Mouse (Mus musculus) limb, embryonic 11.5 days (tissue): Measurements from ENCODE around the gene Psmd14. TPM values are rescaled to one million over a fixed set of nuclear protein-coding genes. Genes with fewer than 3 reads are reported as not detected.

Source experiments
- ATAC-seq: fragments of 200-750 bp; cut with Nextera tagmentation; 2 replicates; pipeline ENCODE4 v1.8.0; 2017; ENCODE audit warnings: low read depth; ENCODE audit not compliant: insufficient number of reproducible peaks, low FRiP score, low TSS enrichment
- DNase-seq: peaks from one replicate; pipeline ENCODE4 v3.0.0-alpha.2; 2015; ENCODE audit warnings: low spot score
- H3K27ac ChIP-seq: fragments of 300-500 bp; sonication (generic); replicated peaks from 2 replicates; pipeline ENCODE4 v1.5.1; 2014; ENCODE audit warnings: low read depth, mild to moderate bottlenecking, low read length
- H3K27me3 ChIP-seq: fragments of 300-500 bp; sonication (generic); 2 replicates; pipeline ENCODE4 v1.6.1; 2014; ENCODE audit warnings: mild to moderate bottlenecking, low read length, mixed read lengths; ENCODE audit not compliant: control insufficient read depth, insufficient read depth
- H3K36me3 ChIP-seq: fragments of 300-500 bp; sonication (generic); 2 replicates; pipeline ENCODE4 v1.6.1; 2014; ENCODE audit warnings: mild to moderate bottlenecking, low read length, moderate library complexity, mixed read lengths; ENCODE audit not compliant: control insufficient read depth, insufficient read depth
- H3K4me1 ChIP-seq: fragments of 300-500 bp; sonication (generic); 2 replicates; pipeline ENCODE4 v1.6.1; 2014; ENCODE audit warnings: low read length, mixed read lengths; ENCODE audit not compliant: control insufficient read depth, insufficient read depth
- H3K4me2 ChIP-seq: fragments of 300-500 bp; sonication (generic); 2 replicates; pipeline ENCODE4 v1.6.1; 2014; ENCODE audit warnings: low read depth, mild to moderate bottlenecking, moderate library complexity; ENCODE audit not compliant: severe bottlenecking
- H3K4me3 ChIP-seq: fragments of 300-500 bp; sonication (generic); 2 replicates; pipeline ENCODE4 v1.5.1; 2014; ENCODE audit warnings: low read depth, low read length
- H3K9ac ChIP-seq: fragments of 300-500 bp; sonication (generic); 2 replicates; pipeline ENCODE4 v1.6.1; 2014; ENCODE audit warnings: mild to moderate bottlenecking, low read length
- H3K9me3 ChIP-seq: fragments of 300-500 bp; sonication (generic); 2 replicates; pipeline ENCODE4 v1.6.1; 2016; ENCODE audit warnings: low read length; ENCODE audit not compliant: control insufficient read depth
- WGBS: fragments of 180-500 bp; shearing (Covaris S2); extraction: QIAGEN DNeasy Blood & Tissue Kit; methylation state at CpG from one replicate; pipeline ENCODE4 v1.1.7; 2014; 5-methylcytosine and 5-hydroxymethylcytosine counted together
- polyA plus RNA-seq: library from polyadenylated mRNA; unstranded; fragments of >200 nt; fragmentation: Nextera tagmentation; extraction: Ambion mirVana; gene quantifications from 2 replicates; pipeline ENCODE4 v1.2.1, GENCODE M21; 2014

Psmd14 gene
- polyA plus RNA-seq, 1 experiment from 2014 or later, result 232 TPM

GRCm38 (mm10) chr2:61806346-61806825, 94.9 kb downstream of the Psmd14 start:
- Histone ChIP-seq H3K27me3 (peaks cover 51% of the 10 kb centered on the region), H3K36me3 (no peaks in the 10 kb centered on the region), H3K27ac (no peak overlapping the region), H3K9me3 (no peaks in the 10 kb centered on the region), H3K4me2 (no peak overlapping the region), H3K4me1 (peaks cover 9% of the 10 kb centered on the region), H3K9ac (no peak overlapping the region), H3K4me3 (no peak overlapping the region)
- ATAC-seq (no peak), DNase-seq (peak; percentile 29)
- WGBS, result 0% methylated on average over 3 of the region's 3 CpGs

- WGBS, result under 1% methylated on average over 22 of the region's 22 CpGs
Observed at GRCm38 (mm10) chr2:61807151-61807550, 95.7 kb downstream of the Psmd14 start.

GRCm38 (mm10) chr2:61807781-61808180, 96.3 kb downstream of the Psmd14 start:
- DNase-seq (no peak), ATAC-seq (no peak)
- H3K4me1 ChIP-seq, result peaks cover 6% of the 10 kb centered on the region; the same call in 1 of the 2 replicates
- no peak overlapping the region for H3K4me2 ChIP-seq
- no peak overlapping the region for H3K4me3 ChIP-seq
- H3K27me3 ChIP-seq, result peaks cover 52% of the 10 kb centered on the region
- no peaks in the 10 kb centered on the region for H3K36me3 ChIP-seq
- no peaks in the 10 kb centered on the region for H3K9me3 ChIP-seq
- H3K27ac ChIP-seq, result no peak overlapping the region
- H3K9ac ChIP-seq, result no peak overlapping the region
- WGBS, result 23% methylated on average over 2 of the region's 2 CpGs

More at GRCm38 (mm10) chr2:61807151-61807550, 95.7 kb downstream of the Psmd14 start:
- peak; percentile 72 for DNase-seq
- Histone ChIP-seq H3K36me3 (no peaks in the 10 kb centered on the region), H3K27ac (no peak overlapping the region), H3K9me3 (no peaks in the 10 kb centered on the region), H3K9ac (no peak overlapping the region), H3K4me2 (no peak overlapping the region), H3K27me3 (peaks cover 53% of the 10 kb centered on the region), H3K4me1 (peaks cover 9% of the 10 kb centered on the region), H3K4me3 (no peak overlapping the region)
- no peak for ATAC-seq

DNA sequence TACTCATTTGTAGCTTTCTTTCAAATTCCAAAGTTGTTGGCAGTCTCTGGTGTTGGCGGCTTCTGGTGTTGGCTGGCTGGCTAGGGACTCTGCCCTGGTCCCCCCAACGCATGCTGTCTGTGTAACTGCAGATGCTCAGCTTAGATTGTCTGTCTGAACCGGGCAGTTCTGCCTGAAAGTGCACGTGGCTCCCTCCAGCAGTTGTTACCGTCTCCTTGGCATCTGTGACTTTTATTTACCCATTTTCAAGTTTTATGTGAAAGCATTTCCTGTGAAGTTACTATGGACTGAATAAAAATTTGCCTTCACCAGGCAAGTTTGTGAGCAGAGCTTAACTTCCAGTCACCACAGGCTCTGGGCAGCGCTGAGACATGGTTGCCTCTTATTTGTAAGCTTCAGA, 97.3 kb downstream of the Psmd14 start:
- Histone ChIP-seq H3K4me3 (no peak overlapping the region), H3K36me3 (no peaks in the 10 kb centered on the region), H3K4me2 (no peak overlapping the region), H3K4me1 (0 out of 2 replicates have a peak, but pooled peaks cover 2% of the 10 kb centered on the region), H3K27me3 (peaks cover 48% of the 10 kb centered on the region), H3K9me3 (no peaks in the 10 kb centered on the region), H3K27ac (no peak overlapping the region), H3K9ac (no peak overlapping the region)
- DNase-seq (peak; percentile 53), ATAC-seq (no peak)
- 0% methylated on average over 6 of the region's 6 CpGs for WGBS

GRCm38 (mm10) chr2:61809381-61809780, 97.9 kb downstream of the Psmd14 start:
- 4% methylated on average over 1 of the region's 1 CpGs for WGBS
- no peak for ATAC-seq
- Histone ChIP-seq H3K4me3 (no peak overlapping the region), H3K9me3 (no peaks in the 10 kb centered on the region), H3K9ac (no peak overlapping the region), H3K4me1 (no peaks in the 10 kb centered on the region), H3K27ac (no peak overlapping the region), H3K27me3 (peaks cover 48% of the 10 kb centered on the region), H3K36me3 (no peaks in the 10 kb centered on the region), H3K4me2 (no peak overlapping the region)
- no peak for DNase-seq

GRCm38 (mm10) chr2:61810751-61811150, 99.3 kb downstream of the Psmd14 start:
- Histone ChIP-seq H3K4me3 (no peak overlapping the region), H3K4me2 (no peak overlapping the region), H3K27ac (no peak overlapping the region), H3K27me3 (peaks cover 43% of the 10 kb centered on the region), H3K9ac (no peak overlapping the region), H3K9me3 (no peaks in the 10 kb centered on the region), H3K4me1 (no peaks in the 10 kb centered on the region), H3K36me3 (no peaks in the 10 kb centered on the region)
- DNase-seq (no peak), ATAC-seq (no peak)
- 18% methylated on average over 4 of the region's 4 CpGs for WGBS

DNA sequence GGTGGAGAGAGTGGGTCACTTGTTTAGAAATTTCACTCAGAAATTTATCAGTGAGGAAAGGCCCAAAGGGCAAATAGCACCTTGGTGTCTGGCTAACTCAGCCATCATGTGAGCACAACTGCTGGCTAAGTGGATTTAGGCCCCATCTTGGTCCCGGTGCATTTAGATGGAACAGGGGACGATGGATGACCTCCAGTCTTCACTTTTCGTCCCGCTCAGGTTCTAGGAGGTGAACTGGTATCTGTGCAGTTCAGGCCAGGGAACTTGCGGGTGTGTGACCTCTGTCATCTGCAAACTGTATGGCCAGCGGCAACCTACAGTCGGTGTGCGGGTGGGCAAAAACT, 99.6 kb downstream of the Psmd14 start:
- ATAC-seq (no peak), DNase-seq (no peak)
- H3K9ac ChIP-seq, result peak overlapping the region; percentile 57; the same call in 1 of the 2 replicates
- 6% methylated on average over 8 of the region's 8 CpGs for WGBS
- H3K27ac ChIP-seq, result no peak overlapping the region
- peaks cover 43% of the 10 kb centered on the region for H3K27me3 ChIP-seq
- peak overlapping the region; percentile 81 for H3K4me2 ChIP-seq
- peak overlapping the region; percentile 38 for H3K4me3 ChIP-seq
- no peaks in the 10 kb centered on the region for H3K36me3 ChIP-seq
- no peaks in the 10 kb centered on the region for H3K4me1 ChIP-seq
- no peaks in the 10 kb centered on the region for H3K9me3 ChIP-seq

- ATAC-seq (peak; percentile 74), DNase-seq (peak; percentile 76)
- H3K9ac ChIP-seq, result peak overlapping the region; percentile 57
- peak overlapping the region; percentile 81 for H3K4me2 ChIP-seq
- no peaks in the 10 kb centered on the region for H3K36me3 ChIP-seq
- peak overlapping the region; percentile 38 for H3K4me3 ChIP-seq
- H3K9me3 ChIP-seq, result no peaks in the 10 kb centered on the region
- peaks cover 40% of the 10 kb centered on the region for H3K27me3 ChIP-seq
- no peaks in the 10 kb centered on the region for H3K4me1 ChIP-seq
- under 1% methylated on average over 107 of the region's 121 CpGs for WGBS
- no peak overlapping the region for H3K27ac ChIP-seq
Observed at GRCm38 (mm10) chr2:61811507-61812421, 100.3 kb downstream of the Psmd14 start.
